Mouse (Mus musculus) heart, embryonic 10.5 days (tissue): ENCODE results near the gene Aldh18a1. TPM values are rescaled to one million over a fixed set of nuclear protein-coding genes. Genes with fewer than 3 reads are reported as not detected.

Experiments
- DNase-seq: peaks from one replicate; pipeline ENCODE4 v3.0.0-alpha.2; 2017; ENCODE audit warnings: low spot score
- H3K27ac ChIP-seq: fragments of 300-500 bp; sonication (generic); 2 replicates; pipeline ENCODE4 v1.5.1; 2016; ENCODE audit warnings: mild to moderate bottlenecking
- H3K27me3 ChIP-seq: fragments of 300-500 bp; sonication (generic); 2 replicates; pipeline ENCODE4 v1.6.1; 2016; ENCODE audit warnings: mild to moderate bottlenecking; ENCODE audit not compliant: poor library complexity, insufficient read depth, severe bottlenecking
- H3K36me3 ChIP-seq: fragments of 300-500 bp; sonication (generic); 2 replicates; pipeline ENCODE4 v1.6.1; 2016; ENCODE audit warnings: mild to moderate bottlenecking, moderate library complexity
- H3K4me1 ChIP-seq: fragments of 300-500 bp; sonication (generic); 2 replicates; pipeline ENCODE4 v1.6.1; 2016; ENCODE audit warnings: mild to moderate bottlenecking
- H3K4me3 ChIP-seq: fragments of 300-500 bp; sonication (generic); 2 replicates; pipeline ENCODE4 v1.5.1; 2016; ENCODE audit warnings: mild to moderate bottlenecking, moderate library complexity
- H3K9me3 ChIP-seq: fragments of 300-500 bp; sonication (generic); 2 replicates; pipeline ENCODE4 v1.6.1; 2016; ENCODE audit warnings: mild to moderate bottlenecking, moderate library complexity
- WGBS: fragments of 180-500 bp; shearing (Covaris S2); methylation state at CpG from one replicate; pipeline ENCODE4 v1.1.7; 2016; 5-methylcytosine and 5-hydroxymethylcytosine counted together
- polyA plus RNA-seq: library from polyadenylated mRNA; unstranded; fragments of >200 nt; fragmentation: Nextera tagmentation; extraction: Ambion mirVana; gene quantifications from 2 replicates; pipeline ENCODE4 v1.2.1, GENCODE M21; 2016

Gene Aldh18a1
- polyA plus RNA-seq, 1 experiment from 2014 or later, result 66.2 TPM

DNA sequence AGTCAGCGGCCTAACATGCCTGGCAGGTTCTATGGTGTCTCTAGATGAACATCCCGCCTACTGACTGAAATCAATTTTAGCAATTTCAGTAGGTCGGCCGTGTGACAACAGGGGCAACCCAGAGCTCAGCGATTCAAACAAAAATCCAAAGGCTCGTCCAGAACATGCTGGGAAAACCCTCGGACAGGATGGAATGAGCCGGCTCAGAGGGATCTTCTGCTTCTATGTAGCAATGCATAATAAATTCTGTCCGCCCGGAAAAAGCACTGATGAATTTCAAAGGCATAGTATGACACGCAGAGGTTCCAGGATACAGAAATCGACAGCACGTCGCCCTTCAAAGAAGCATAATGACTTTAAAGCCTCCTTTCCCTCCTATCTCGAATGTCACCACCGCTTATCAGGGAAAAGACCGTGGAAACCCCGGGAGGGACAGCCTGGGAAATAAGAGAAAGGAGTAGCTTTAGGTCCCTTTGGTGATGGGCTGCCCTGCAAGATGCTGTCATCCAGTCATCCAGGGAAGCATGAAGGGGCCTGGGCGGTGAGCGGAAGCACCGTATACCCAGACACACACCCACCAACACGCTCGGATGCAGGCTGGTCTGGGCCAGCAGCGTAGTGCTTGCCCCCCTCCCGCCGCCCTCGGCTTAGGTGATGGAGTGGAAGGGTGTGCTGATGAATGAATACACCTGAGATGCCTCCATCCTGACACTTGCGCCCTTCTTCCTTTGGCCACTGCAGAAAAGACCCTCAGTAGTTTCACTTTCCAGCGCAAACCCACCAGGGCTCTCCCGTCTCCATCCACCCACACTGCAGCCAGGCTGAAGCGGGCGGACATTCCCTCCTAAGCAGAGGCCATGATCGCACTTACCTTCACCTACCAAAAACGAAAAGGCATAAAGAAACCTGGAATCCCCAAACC, 75.5 kb downstream of the Aldh18a1 start:
- H3K36me3 ChIP-seq, result 0 out of 2 replicates have a peak, but pooled peaks cover 5% of the 10 kb centered on the region
- peaks cover 33% of the 10 kb centered on the region for H3K4me1 ChIP-seq
- H3K9me3 ChIP-seq, result peaks cover 2% of the 10 kb centered on the region; the same call in 1 of the 2 replicates
- peak overlapping the region; percentile 94 for H3K27ac ChIP-seq
- H3K4me3 ChIP-seq, result peak overlapping the region; percentile 85
- peak; percentile 84 for DNase-seq
- H3K27me3 ChIP-seq, result no peaks in the 10 kb centered on the region
- under 1% methylated on average over 34 of the region's 34 CpGs for WGBS

DNA sequence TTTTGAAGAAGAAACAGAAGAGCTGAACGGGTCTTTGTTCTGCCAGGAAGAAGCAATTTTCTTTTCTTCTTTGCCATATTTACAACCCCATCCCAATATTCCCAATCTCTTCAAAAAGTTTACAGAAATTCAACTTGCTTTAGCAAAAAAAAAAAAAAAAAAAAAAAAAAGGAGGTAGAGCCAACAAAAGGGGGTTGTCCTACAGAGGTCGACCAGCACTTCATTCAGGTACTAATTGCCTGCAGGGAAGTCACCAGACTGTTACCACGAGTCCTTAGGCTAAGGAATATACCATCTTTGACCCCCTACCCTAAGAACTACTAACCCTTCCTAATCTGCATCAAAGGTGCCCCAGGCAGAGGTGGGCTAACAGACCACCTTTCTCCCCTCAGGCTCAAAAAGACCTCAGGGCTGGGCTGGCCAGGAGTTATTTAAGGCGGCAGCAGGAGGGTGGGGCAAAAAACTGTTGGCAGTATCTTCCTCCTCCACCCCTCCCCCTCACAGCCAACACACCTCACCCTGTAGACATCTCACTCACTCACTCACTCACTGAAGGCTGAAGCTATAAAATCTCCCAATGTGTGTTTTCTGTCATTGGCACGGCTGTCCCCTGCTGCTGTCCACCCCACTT, 76.5 kb downstream of the Aldh18a1 start:
- Histone ChIP-seq H3K4me1 (peaks cover 33% of the 10 kb centered on the region), H3K9me3 (peaks cover 3% of the 10 kb centered on the region; the same call in 1 of the 2 replicates), H3K4me3 (peak overlapping the region; percentile 85), H3K36me3 (0 out of 2 replicates have a peak, but pooled peaks cover 11% of the 10 kb centered on the region), H3K27me3 (no peaks in the 10 kb centered on the region), H3K27ac (peak overlapping the region; percentile 94)
- WGBS, result 5% methylated on average over 5 of the region's 5 CpGs
- peak; percentile 86 for DNase-seq

DNA sequence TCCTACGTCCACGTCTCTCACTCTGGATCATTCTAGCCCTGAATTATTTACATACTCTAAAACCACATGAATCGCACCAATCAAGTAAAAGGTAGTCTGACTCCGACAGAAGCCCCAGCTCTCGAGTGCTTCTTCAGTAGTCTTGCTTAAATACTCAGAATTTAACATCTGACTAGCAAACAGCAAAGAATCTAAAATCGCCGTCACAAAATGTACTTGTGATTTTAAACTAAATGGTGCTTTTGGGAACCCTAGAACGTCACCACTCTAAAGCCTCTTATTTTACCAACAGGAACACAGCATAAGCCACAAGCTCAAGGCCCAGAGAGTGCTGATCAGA, 77.2 kb downstream of the Aldh18a1 start:
- WGBS, result 67% methylated on average over 8 of the region's 8 CpGs
- H3K27ac ChIP-seq, result peak overlapping the region; percentile 94; the same call in 1 of the 2 replicates
- H3K36me3 ChIP-seq, result 0 out of 2 replicates have a peak, but pooled peaks cover 11% of the 10 kb centered on the region
- DNase-seq, result no peak
- peaks cover 3% of the 10 kb centered on the region; the same call in 1 of the 2 replicates for H3K9me3 ChIP-seq
- H3K27me3 ChIP-seq, result no peaks in the 10 kb centered on the region
- peaks cover 33% of the 10 kb centered on the region for H3K4me1 ChIP-seq
- peak overlapping the region; percentile 85 for H3K4me3 ChIP-seq

DNA sequence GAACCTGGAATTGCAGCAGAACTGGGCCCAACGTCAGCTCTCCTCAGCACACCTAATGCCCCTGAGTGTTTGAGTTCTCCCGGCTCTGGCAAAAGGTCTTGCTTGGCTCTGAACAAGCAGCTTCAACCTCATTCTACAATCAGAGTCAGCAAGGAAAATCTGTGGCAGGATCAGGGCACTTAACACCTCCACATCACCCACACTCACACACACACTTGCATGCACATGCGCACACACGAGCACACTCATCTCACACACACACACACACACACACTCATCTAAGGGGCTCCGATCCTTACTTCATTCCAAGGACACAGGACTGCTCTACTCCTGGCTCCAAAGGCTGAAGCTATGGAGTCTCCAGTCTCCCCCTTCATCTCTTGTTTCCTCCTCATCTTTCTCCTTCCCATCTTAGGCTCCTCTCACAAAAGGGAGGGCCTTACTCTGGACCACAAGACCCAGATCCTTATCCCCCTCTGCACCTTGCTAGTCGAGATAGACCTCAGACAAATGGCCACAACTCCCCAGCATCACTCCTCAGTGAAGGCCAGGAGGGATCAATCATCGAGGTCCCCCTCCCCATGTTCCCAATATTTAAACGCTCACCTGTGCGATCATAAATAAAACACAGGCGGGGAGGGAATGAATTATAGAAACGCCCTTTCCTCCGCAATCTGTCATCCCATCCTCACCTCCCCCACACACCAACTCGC, 77.7 kb downstream of the Aldh18a1 start:
- 74% methylated on average over 13 of the region's 13 CpGs for WGBS
- Histone ChIP-seq H3K27ac (peak overlapping the region; percentile 94; the same call in 1 of the 2 replicates), H3K36me3 (0 out of 2 replicates have a peak, but pooled peaks cover 11% of the 10 kb centered on the region), H3K27me3 (no peaks in the 10 kb centered on the region), H3K4me1 (peaks cover 38% of the 10 kb centered on the region), H3K9me3 (peaks cover 3% of the 10 kb centered on the region; the same call in 1 of the 2 replicates), H3K4me3 (peak overlapping the region; percentile 16; the same call in 1 of the 2 replicates)
- DNase-seq, result no peak

DNA sequence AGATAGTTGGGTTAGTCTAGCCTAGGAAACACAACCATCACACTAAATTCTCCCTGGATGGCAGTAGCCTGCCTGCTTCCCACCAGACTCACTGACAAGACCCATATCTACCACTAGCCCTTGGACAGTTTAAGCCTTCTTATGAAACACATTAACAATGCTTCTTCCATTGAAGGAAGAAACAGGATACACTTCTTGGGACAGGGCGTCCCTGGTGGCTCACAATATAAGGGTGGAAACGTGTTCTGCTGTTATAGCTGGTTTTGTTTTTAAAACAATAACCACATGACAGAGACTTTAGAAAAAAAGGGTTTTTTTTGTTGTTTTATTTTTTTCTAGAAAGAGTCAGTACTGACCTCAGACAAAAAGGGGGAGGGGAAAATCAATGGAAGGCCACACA, 79.0 kb downstream of the Aldh18a1 start:
- Histone ChIP-seq H3K9me3 (peaks cover 3% of the 10 kb centered on the region; the same call in 1 of the 2 replicates), H3K27ac (no peak overlapping the region), H3K4me3 (no peak overlapping the region), H3K4me1 (peaks cover 49% of the 10 kb centered on the region), H3K36me3 (peaks cover 13% of the 10 kb centered on the region; the same call in 1 of the 2 replicates), H3K27me3 (no peaks in the 10 kb centered on the region)
- DNase-seq, result no peak
- 81% methylated on average over 2 of the region's 2 CpGs for WGBS

DNA sequence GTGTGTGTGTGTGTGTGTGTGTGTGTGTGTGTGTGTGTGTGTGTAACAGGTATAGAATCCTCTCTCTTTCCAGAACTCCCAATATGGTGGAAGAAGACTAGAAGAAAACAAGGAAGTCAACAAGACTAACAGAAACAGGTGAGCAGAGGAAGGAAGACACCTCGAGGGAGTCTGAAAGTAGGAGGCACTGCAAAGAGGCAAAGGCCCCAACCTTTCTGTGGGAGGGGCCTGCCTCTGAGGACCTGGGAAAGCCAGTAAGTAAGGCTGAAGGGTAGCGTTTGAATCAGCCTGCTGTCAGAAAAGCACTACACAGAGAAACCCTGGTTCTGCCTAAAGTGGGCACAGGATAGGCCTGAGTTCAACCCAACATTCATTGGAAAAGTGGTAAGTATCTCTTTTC, 79.4 kb downstream of the Aldh18a1 start:
- H3K4me1 ChIP-seq, result peaks cover 50% of the 10 kb centered on the region
- H3K4me3 ChIP-seq, result no peak overlapping the region
- H3K27me3 ChIP-seq, result no peaks in the 10 kb centered on the region
- peaks cover 16% of the 10 kb centered on the region; the same call in 1 of the 2 replicates for H3K36me3 ChIP-seq
- 44% methylated on average over 2 of the region's 2 CpGs for WGBS
- peaks cover 3% of the 10 kb centered on the region; the same call in 1 of the 2 replicates for H3K9me3 ChIP-seq
- H3K27ac ChIP-seq, result peak overlapping the region; percentile 36; the same call in 1 of the 2 replicates
- no peak for DNase-seq

DNA sequence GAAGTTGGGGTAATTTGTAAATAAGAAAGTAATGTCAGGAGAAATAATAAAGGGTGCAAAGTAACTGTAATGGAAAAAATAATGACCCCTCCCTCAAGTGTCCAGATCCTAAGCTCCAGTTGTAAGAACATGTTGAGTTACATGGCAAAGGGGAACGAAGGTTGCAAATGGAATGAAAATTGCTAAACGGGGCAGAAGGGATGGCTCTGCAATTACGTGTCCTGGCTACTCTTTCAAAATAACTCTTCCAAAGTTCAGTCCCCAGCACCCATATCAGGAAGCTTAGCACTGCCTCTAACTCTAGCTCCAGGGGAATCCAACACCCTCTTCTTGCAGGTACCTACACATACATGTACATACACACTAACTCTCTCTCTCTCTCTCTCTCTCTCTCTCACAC, 81.3 kb downstream of the Aldh18a1 start:
- Histone ChIP-seq H3K27ac (no peak overlapping the region), H3K4me1 (peaks cover 47% of the 10 kb centered on the region), H3K36me3 (peaks cover 21% of the 10 kb centered on the region; the same call in 1 of the 2 replicates), H3K4me3 (no peak overlapping the region), H3K27me3 (no peaks in the 10 kb centered on the region), H3K9me3 (peaks cover 3% of the 10 kb centered on the region; the same call in 1 of the 2 replicates)
- no peak for DNase-seq
- WGBS, result 91% methylated on average over 3 of the region's 3 CpGs

DNA sequence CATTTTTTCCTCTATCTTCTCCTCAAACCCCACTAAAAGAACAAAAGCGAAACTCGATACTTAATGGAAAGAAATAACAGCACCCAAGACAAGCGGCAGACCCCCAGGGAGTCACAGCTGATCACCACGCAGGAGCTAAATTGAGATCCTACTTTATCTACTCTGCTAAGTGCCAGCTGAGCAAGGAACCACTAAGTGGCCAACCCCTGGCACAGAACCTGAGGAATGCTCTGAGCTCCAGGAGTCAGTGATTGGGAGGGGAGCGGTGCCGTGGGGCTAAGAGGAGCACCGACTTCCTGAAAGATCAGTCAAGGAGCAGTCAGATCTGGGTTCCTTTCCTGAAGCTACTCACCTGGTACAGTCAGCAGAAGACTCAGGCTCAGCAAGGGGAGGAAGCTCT, 83.9 kb downstream of the Aldh18a1 start:
- H3K9me3 ChIP-seq, result peaks cover 3% of the 10 kb centered on the region; the same call in 1 of the 2 replicates
- H3K36me3 ChIP-seq, result peaks cover 25% of the 10 kb centered on the region; the same call in 1 of the 2 replicates
- H3K27ac ChIP-seq, result peak overlapping the region; percentile 62; the same call in 1 of the 2 replicates
- 0 out of 2 replicates have a peak overlapping the region, but pooled peaks have one; percentile 8 for H3K4me3 ChIP-seq
- no peak for DNase-seq
- H3K4me1 ChIP-seq, result peaks cover 50% of the 10 kb centered on the region
- no peaks in the 10 kb centered on the region for H3K27me3 ChIP-seq
- WGBS, result 58% methylated on average over 7 of the region's 7 CpGs

Other genes starting within 250 kb of the Aldh18a1 start
- gene Sorbs1, start 74.7 kb downstream of the Aldh18a1 start, polyA plus RNA-seq, result 71.2 and 98.1 TPM in 2 replicates
- gene Tctn3, start 23.8 kb upstream of the Aldh18a1 start, polyA plus RNA-seq, result 9.0 and 11.0 TPM in 2 replicates
- gene Entpd1, start 23.9 kb upstream of the Aldh18a1 start, polyA plus RNA-seq, result 6.3 and 10.3 TPM in 2 replicates
- 0.17 and 0.79 TPM in 2 replicates for gene Cc2d2b, start 160.3 kb upstream of the Aldh18a1 start, polyA plus RNA-seq
- 12.3 and 14.7 TPM in 2 replicates for gene Ccnj, start 242.8 kb upstream of the Aldh18a1 start, polyA plus RNA-seq